Mouse (Mus musculus) erythroblast, embryonic 14.5 days (primary cell): ENCODE data around the gene Mob1b. TPM values are rescaled to one million over a fixed set of nuclear protein-coding genes. Genes with fewer than 3 reads are reported as not detected.
A peak's percentile ranks its signal among the peaks of the same experiment; 100 is the strongest.

Experiments
- H3K27me3 ChIP-seq: 2 replicates; pipeline ENCODE4 v1.6.1; 2012; ENCODE audit warnings: inconsistent platforms; ENCODE audit not compliant: control insufficient read depth
- H3K36me3 ChIP-seq: 2 replicates; pipeline ENCODE4 v1.6.1; 2012; ENCODE audit warnings: mild to moderate bottlenecking, inconsistent platforms; ENCODE audit not compliant: control insufficient read depth
- H3K4me1 ChIP-seq: 2 replicates; pipeline ENCODE4 v1.6.1; 2012; ENCODE audit warnings: inconsistent platforms; ENCODE audit not compliant: control insufficient read depth
- H3K4me3 ChIP-seq: replicated peaks from 2 replicates; pipeline ENCODE3; 2012; ENCODE audit warnings: moderate library complexity, mild to moderate bottlenecking, inconsistent platforms
- H3K9me3 ChIP-seq: 2 replicates; pipeline ENCODE4 v1.6.1; 2012; ENCODE audit warnings: low read length, inconsistent platforms, mixed read lengths; ENCODE audit not compliant: control insufficient read depth
- GATA1 ChIP-seq: IDR thresholded peaks from 2 replicates; pipeline ENCODE4 v1.6.1; 2012; ENCODE audit warnings: low read length, inconsistent platforms, mixed read lengths
- TAL1 ChIP-seq: IDR thresholded peaks from 3 replicates; pipeline ENCODE4 v1.6.1; 2012; ENCODE audit warnings: low read length, inconsistent platforms, mixed read lengths
- polyA plus RNA-seq: library from polyadenylated mRNA; stranded (reverse); fragments of >175 nt; gene quantifications from 2 replicates; pipeline ENCODE4 v1.2.3, GENCODE M21; 2012

The Mob1b gene
- polyA plus RNA-seq, 1 experiment, result 1.6 TPM

GRCm38 (mm10) chr5:88764987-88765481 lies 44.4 kb downstream of the Mob1b start, which contains the start of gene Dck:
Dck (plus strand) TSS chr5:88764996.
- TF ChIP-seq TAL1 (no peak), GATA1 (no peak)
- H3K36me3 ChIP-seq, result peaks cover 57% of the 10 kb centered on the region
- peak within 1 kb of the TSS; percentile 100 for H3K4me3 ChIP-seq
- no peaks in the 10 kb centered on the region for H3K27me3 ChIP-seq
- peaks cover 51% of the 10 kb centered on the region for H3K4me1 ChIP-seq
- no peaks in the 10 kb centered on the region for H3K9me3 ChIP-seq

- TF ChIP-seq GATA1, result no peak
- no peak for TF ChIP-seq TAL1
- peak overlapping the region; percentile 100 for H3K4me3 ChIP-seq
- peaks cover 60% of the 10 kb centered on the region for H3K36me3 ChIP-seq
- H3K27me3 ChIP-seq, result no peaks in the 10 kb centered on the region
- H3K9me3 ChIP-seq, result no peaks in the 10 kb centered on the region
- H3K4me1 ChIP-seq, result peaks cover 54% of the 10 kb centered on the region
Measured at GRCm38 (mm10) chr5:88765587-88765986, 44.9 kb downstream of the Mob1b start.

GRCm38 (mm10) chr5:88766121-88766520 lies 45.5 kb downstream of the Mob1b start:
- H3K36me3 ChIP-seq, result peaks cover 66% of the 10 kb centered on the region
- no peaks in the 10 kb centered on the region for H3K9me3 ChIP-seq
- no peaks in the 10 kb centered on the region for H3K27me3 ChIP-seq
- peaks cover 54% of the 10 kb centered on the region for H3K4me1 ChIP-seq
- no peak for TF ChIP-seq GATA1
- no peak for TF ChIP-seq TAL1
- peak overlapping the region; percentile 100 for H3K4me3 ChIP-seq

GRCm38 (mm10) chr5:88766863-88767262 lies 46.2 kb downstream of the Mob1b start:
- TF ChIP-seq TAL1, result no peak
- TF ChIP-seq GATA1, result no peak
- Histone ChIP-seq H3K27me3 (no peaks in the 10 kb centered on the region), H3K4me1 (peaks cover 54% of the 10 kb centered on the region), H3K9me3 (no peaks in the 10 kb centered on the region), H3K36me3 (peaks cover 73% of the 10 kb centered on the region), H3K4me3 (peak overlapping the region; percentile 100)

- TF ChIP-seq TAL1, result no peak
- no peak for TF ChIP-seq GATA1
- Histone ChIP-seq H3K4me3 (peak overlapping the region; percentile 100), H3K36me3 (peaks cover 79% of the 10 kb centered on the region), H3K27me3 (no peaks in the 10 kb centered on the region), H3K4me1 (peaks cover 54% of the 10 kb centered on the region), H3K9me3 (no peaks in the 10 kb centered on the region)
Measured at GRCm38 (mm10) chr5:88768201-88768600, 47.5 kb downstream of the Mob1b start.

- no peaks in the 10 kb centered on the region; the same call in 1 of the 2 replicates for H3K4me1 ChIP-seq
- H3K27me3 ChIP-seq, result no peaks in the 10 kb centered on the region
- H3K9me3 ChIP-seq, result no peaks in the 10 kb centered on the region
- no peak for TF ChIP-seq TAL1
- no peak for TF ChIP-seq GATA1
- no peak overlapping the region for H3K4me3 ChIP-seq
- peaks cover 98% of the 10 kb centered on the region for H3K36me3 ChIP-seq
Measured at GRCm38 (mm10) chr5:88782072-88782765, 61.6 kb downstream of the Mob1b start.

- H3K4me3 ChIP-seq, result no peak overlapping the region
- H3K4me1 ChIP-seq, result no peaks in the 10 kb centered on the region
- peaks cover 78% of the 10 kb centered on the region for H3K36me3 ChIP-seq
- no peak for TF ChIP-seq TAL1
- TF ChIP-seq GATA1, result no peak
- H3K27me3 ChIP-seq, result no peaks in the 10 kb centered on the region
- no peaks in the 10 kb centered on the region for H3K9me3 ChIP-seq
Measured at GRCm38 (mm10) chr5:88785059-88785458, 64.4 kb downstream of the Mob1b start.

- TF ChIP-seq GATA1 (no peak), TAL1 (no peak)
- H3K4me3 ChIP-seq, result no peak overlapping the region
- H3K9me3 ChIP-seq, result no peaks in the 10 kb centered on the region
- peaks cover 22% of the 10 kb centered on the region for H3K36me3 ChIP-seq
- peaks cover 4% of the 10 kb centered on the region; the same call in 1 of the 2 replicates for H3K27me3 ChIP-seq
- H3K4me1 ChIP-seq, result no peaks in the 10 kb centered on the region
Measured at GRCm38 (mm10) chr5:88790675-88791074, 70.0 kb downstream of the Mob1b start.

GRCm38 (mm10) chr5:88791256-88792245 lies 70.9 kb downstream of the Mob1b start:
- H3K27me3 ChIP-seq, result peaks cover 4% of the 10 kb centered on the region; the same call in 1 of the 2 replicates
- TF ChIP-seq TAL1 (no peak), GATA1 (no peak)
- H3K9me3 ChIP-seq, result no peaks in the 10 kb centered on the region
- no peak overlapping the region for H3K4me3 ChIP-seq
- no peaks in the 10 kb centered on the region for H3K4me1 ChIP-seq
- peaks cover 13% of the 10 kb centered on the region for H3K36me3 ChIP-seq
